Mouse (Mus musculus) MEL (cell line): ENCODE results near the gene Wnk4.

Experiments used
- CTCF ChIP-seq, 3 experiments: IDR thresholded peaks in 2 of 3; conservative IDR thresholded peaks in 1 of 3; 2 replicates each; pipeline ENCODE4 v1.5.1; 2011 to 2012; ENCODE audit warnings: low read length in 3 of 3, low read depth in 2 of 3, mild to moderate bottlenecking in 2 of 3, improper control_type of control experiment in 1 of 3, inconsistent platforms in 1 of 3, mixed read lengths in 1 of 3, moderate library complexity in 1 of 3; ENCODE audit not compliant: control insufficient read depth in 1 of 3, insufficient read depth in 1 of 3, poor library complexity in 1 of 3, severe bottlenecking in 1 of 3
- ELF1 ChIP-seq: IDR thresholded peaks from 2 replicates; pipeline ENCODE4 v1.6.1; 2014; ENCODE audit warnings: low read depth, mild to moderate bottlenecking, inconsistent platforms, low read length, improper control_type of control experiment, moderate library complexity
- EP300 ChIP-seq, 2 experiments: IDR thresholded peaks; 2 replicates each; pipeline ENCODE4 v1.6.1; 2011; ENCODE audit warnings: improper control_type of control experiment in 2 of 2, low read length in 2 of 2, low read depth in 1 of 2, mild to moderate bottlenecking in 1 of 2
- MAFK ChIP-seq: IDR thresholded peaks from 2 replicates; pipeline ENCODE4 v1.6.1; 2011; ENCODE audit warnings: low read depth, mild to moderate bottlenecking, low read length, improper control_type of control experiment, borderline replicate concordance
- MEF2A ChIP-seq: IDR thresholded peaks from 2 replicates; pipeline ENCODE4 v1.6.1; 2014; ENCODE audit warnings: low read depth, mild to moderate bottlenecking, inconsistent platforms, low read length, improper control_type of control experiment; ENCODE audit not compliant: poor library complexity, insufficient replicate concordance, severe bottlenecking; ENCODE audit errors: extremely low read depth
- MYC ChIP-seq: IDR thresholded peaks from 2 replicates; pipeline ENCODE4 v1.6.1; 2011; ENCODE audit warnings: low read depth, mild to moderate bottlenecking, low read length, improper control_type of control experiment, moderate library complexity
- NELFE ChIP-seq: IDR thresholded peaks from 2 replicates; pipeline ENCODE4 v1.6.1; 2011; ENCODE audit warnings: low read depth, low read length, improper control_type of control experiment
- POLR2A ChIP-seq, 2 experiments: IDR thresholded peaks; 2 replicates each; pipeline ENCODE4 v1.6.1; 2011 to 2012; ENCODE audit warnings: low read length in 2 of 2, mild to moderate bottlenecking in 2 of 2, control low read depth in 1 of 2, improper control_type of control experiment in 1 of 2, low read depth in 1 of 2, moderate library complexity in 1 of 2; ENCODE audit not compliant: control insufficient read depth in 1 of 2, insufficient read depth in 1 of 2, poor library complexity in 1 of 2
- POLR2AphosphoS2 ChIP-seq: IDR thresholded peaks from 2 replicates; pipeline ENCODE4 v1.6.1; 2011; ENCODE audit warnings: low read length, improper control_type of control experiment
- USF1 ChIP-seq: IDR thresholded peaks from 2 replicates; pipeline ENCODE4 v1.6.1; 2014; ENCODE audit warnings: low read depth, mild to moderate bottlenecking, inconsistent platforms, low read length, improper control_type of control experiment, moderate library complexity
- USF2 ChIP-seq, 2 experiments: IDR thresholded peaks; 2 replicates each; pipeline ENCODE4 v1.6.1; 2011 to 2012; ENCODE audit warnings: improper control_type of control experiment in 2 of 2, low read length in 2 of 2, borderline replicate concordance in 1 of 2, inconsistent platforms in 1 of 2, low read depth in 1 of 2, mild to moderate bottlenecking in 1 of 2; ENCODE audit not compliant: insufficient read depth in 1 of 2

DNA sequence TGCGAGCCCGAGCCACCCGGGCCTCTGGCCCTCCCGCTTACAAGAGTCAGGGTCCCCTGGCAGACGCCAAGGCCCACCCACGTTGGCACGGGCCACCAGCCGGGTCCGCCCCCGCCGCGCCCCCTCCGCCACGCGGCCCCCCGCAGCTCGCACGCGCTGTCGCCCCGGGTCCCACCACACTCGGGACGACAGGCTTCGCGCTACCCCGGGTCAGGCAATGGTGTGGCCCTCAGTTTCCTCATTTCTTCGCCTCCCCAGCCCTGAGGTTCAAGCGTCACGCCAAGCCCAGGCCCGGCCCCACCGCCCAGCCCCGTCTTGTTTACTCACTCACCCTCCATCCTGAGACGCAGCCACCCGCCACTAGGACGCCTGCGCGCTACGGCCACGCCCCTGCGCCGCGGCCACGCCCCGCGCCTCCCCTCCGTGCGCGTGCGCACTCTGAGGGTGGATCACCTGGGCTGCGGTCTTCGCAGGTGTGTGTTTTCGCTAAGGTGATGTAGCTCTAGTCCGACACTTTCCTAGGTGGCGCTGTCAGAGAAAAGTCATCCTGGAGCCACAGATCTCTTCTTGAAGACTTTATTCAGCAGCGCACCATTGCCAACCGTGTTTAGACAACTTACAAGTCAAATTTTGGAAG is 34.2 kb upstream of the Wnk4 start, which contains the start of gene Ezh1:
- TF ChIP-seq CTCF (IDR thresholded peaks at IDR 0.05 in 2 of 3, conservative IDR thresholded peaks at IDR 0.05 in 1 of 3; ENCODE audit: control insufficient read depth in 1 of 3, insufficient read depth in 1 of 3, low read depth in 2 of 3, low read length in 3 of 3, poor library complexity in 1 of 3, severe bottlenecking in 1 of 3) (peak in 1 of 3 experiments; percentile 3; a peak in 1 of 6 replicates), POLR2AphosphoS2 (no peak), EP300 (IDR thresholded peaks at IDR 0.05; ENCODE audit: low read depth in 1 of 2, low read length in 2 of 2) (0 out of 4 replicates have a peak, but pooled peaks of 1 of the 2 experiments have one; percentile 22), POLR2A (IDR thresholded peaks at IDR 0.05; ENCODE audit: control insufficient read depth in 1 of 2, insufficient read depth in 1 of 2, low read depth in 1 of 2, low read length in 2 of 2, poor library complexity in 1 of 2) (peak; percentile 44 to 52; a peak in 1 of 4 replicates), USF2 (IDR thresholded peaks at IDR 0.05; ENCODE audit: borderline replicate concordance in 1 of 2, insufficient read depth in 1 of 2, low read depth in 1 of 2, low read length in 2 of 2) (no peak), MYC (no peak), ELF1 (no peak), MEF2A (no peak), MAFK (no peak), USF1 (peak; percentile 64), NELFE (peak; percentile 47)
